Mouse (Mus musculus) stomach, embryonic 14.5 days (tissue): ENCODE results near the gene Brd7. TPM values are rescaled to one million over a fixed set of nuclear protein-coding genes. Genes with fewer than 3 reads are reported as not detected.

Experiments
- ATAC-seq: fragments of 200-750 bp; cut with Nextera tagmentation; 2 replicates; pipeline ENCODE4 v1.8.0; 2017; ENCODE audit warnings: low read depth, moderate TSS enrichment; ENCODE audit not compliant: insufficient number of reproducible peaks, insufficient read depth, low FRiP score
- H3K27ac ChIP-seq: fragments of 300-500 bp; sonication (generic); 2 replicates; pipeline ENCODE4 v1.5.1; 2014; ENCODE audit warnings: mild to moderate bottlenecking, low read length, moderate library complexity, mixed read lengths
- H3K27me3 ChIP-seq: fragments of 300-500 bp; sonication (generic); 2 replicates; pipeline ENCODE4 v1.6.1; 2014; ENCODE audit warnings: low read length, control low read depth, mixed read lengths; ENCODE audit not compliant: control insufficient read depth, insufficient read depth
- H3K36me3 ChIP-seq: fragments of 300-500 bp; sonication (generic); 2 replicates; pipeline ENCODE4 v1.6.1; 2014; ENCODE audit warnings: mild to moderate bottlenecking, control low read depth, low read length, moderate library complexity, mixed read lengths; ENCODE audit not compliant: control insufficient read depth, insufficient read depth
- H3K4me1 ChIP-seq: fragments of 300-500 bp; sonication (generic); 2 replicates; pipeline ENCODE4 v1.6.1; 2014; ENCODE audit warnings: low read length, control low read depth, mixed read lengths; ENCODE audit not compliant: control insufficient read depth, insufficient read depth
- H3K4me2 ChIP-seq: fragments of 300-500 bp; sonication (generic); replicated peaks from 2 replicates; pipeline ENCODE4 v1.6.1; 2014; ENCODE audit warnings: low read depth, low read length, control low read depth
- H3K4me3 ChIP-seq: fragments of 300-500 bp; sonication (generic); 2 replicates; pipeline ENCODE4 v1.5.1; 2014; ENCODE audit warnings: low read depth, low read length, control low read depth
- H3K9ac ChIP-seq: fragments of 300-500 bp; sonication (generic); replicated peaks from 2 replicates; pipeline ENCODE4 v1.6.1; 2014; ENCODE audit warnings: low read depth, mild to moderate bottlenecking, control low read depth, low read length, moderate library complexity, mixed read lengths
- H3K9me3 ChIP-seq: fragments of 300-500 bp; sonication (generic); 2 replicates; pipeline ENCODE4 v1.6.1; 2016; ENCODE audit warnings: low read depth, low read length, control low read depth; ENCODE audit not compliant: control insufficient read depth
- WGBS: fragments of 180-500 bp; shearing (Covaris S2); extraction: QIAGEN DNeasy Blood & Tissue Kit; methylation state at CpG from one replicate; pipeline ENCODE4 v1.1.7; 2014; 5-methylcytosine and 5-hydroxymethylcytosine counted together
- polyA plus RNA-seq: library from polyadenylated mRNA; unstranded; fragments of >200 nt; fragmentation: Nextera tagmentation; extraction: Ambion mirVana; gene quantifications from 2 replicates; pipeline ENCODE4 v1.2.1, GENCODE M21; 2014

Gene Brd7
- polyA plus RNA-seq, 1 experiment from 2014 or later, result 66.1 TPM

GRCm38 (mm10) chr8:88299907-88300603 is 61.9 kb downstream of the Brd7 start:
- ATAC-seq, result no peak
- Histone ChIP-seq H3K4me1 (no peaks in the 10 kb centered on the region), H3K4me3 (no peak overlapping the region), H3K4me2 (no peak overlapping the region), H3K36me3 (no peaks in the 10 kb centered on the region), H3K9ac (no peak overlapping the region), H3K27me3 (no peaks in the 10 kb centered on the region), H3K27ac (peak overlapping the region; percentile 15; the same call in 1 of the 2 replicates), H3K9me3 (no peaks in the 10 kb centered on the region)
- 66% methylated on average over 10 of the region's 10 CpGs for WGBS

DNA sequence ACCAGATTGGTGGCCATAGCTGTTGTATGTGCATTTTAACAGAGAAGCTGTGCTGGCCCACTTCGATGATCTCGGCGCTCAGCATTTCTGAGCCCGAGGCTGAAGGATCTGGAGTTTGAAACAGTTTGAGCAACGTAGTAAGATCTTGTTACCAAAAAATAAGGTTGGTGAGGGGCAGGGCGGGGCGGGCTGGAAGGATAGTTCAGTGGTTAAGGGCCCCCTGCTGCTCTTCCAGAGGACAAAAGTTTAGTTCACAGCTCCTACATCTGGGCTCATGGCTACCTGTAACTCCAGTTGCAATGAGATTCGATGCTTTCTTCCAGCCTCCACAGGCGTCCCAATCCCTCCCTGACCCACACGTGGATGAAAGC is 63.3 kb downstream of the Brd7 start:
- H3K4me2 ChIP-seq, result no peak overlapping the region
- 85% methylated on average over 10 of the region's 10 CpGs for WGBS
- no peaks in the 10 kb centered on the region for H3K36me3 ChIP-seq
- no peak overlapping the region for H3K9ac ChIP-seq
- no peaks in the 10 kb centered on the region for H3K27me3 ChIP-seq
- H3K4me3 ChIP-seq, result no peak overlapping the region
- no peaks in the 10 kb centered on the region for H3K4me1 ChIP-seq
- no peak for ATAC-seq
- H3K27ac ChIP-seq, result no peak overlapping the region
- H3K9me3 ChIP-seq, result no peaks in the 10 kb centered on the region

DNA sequence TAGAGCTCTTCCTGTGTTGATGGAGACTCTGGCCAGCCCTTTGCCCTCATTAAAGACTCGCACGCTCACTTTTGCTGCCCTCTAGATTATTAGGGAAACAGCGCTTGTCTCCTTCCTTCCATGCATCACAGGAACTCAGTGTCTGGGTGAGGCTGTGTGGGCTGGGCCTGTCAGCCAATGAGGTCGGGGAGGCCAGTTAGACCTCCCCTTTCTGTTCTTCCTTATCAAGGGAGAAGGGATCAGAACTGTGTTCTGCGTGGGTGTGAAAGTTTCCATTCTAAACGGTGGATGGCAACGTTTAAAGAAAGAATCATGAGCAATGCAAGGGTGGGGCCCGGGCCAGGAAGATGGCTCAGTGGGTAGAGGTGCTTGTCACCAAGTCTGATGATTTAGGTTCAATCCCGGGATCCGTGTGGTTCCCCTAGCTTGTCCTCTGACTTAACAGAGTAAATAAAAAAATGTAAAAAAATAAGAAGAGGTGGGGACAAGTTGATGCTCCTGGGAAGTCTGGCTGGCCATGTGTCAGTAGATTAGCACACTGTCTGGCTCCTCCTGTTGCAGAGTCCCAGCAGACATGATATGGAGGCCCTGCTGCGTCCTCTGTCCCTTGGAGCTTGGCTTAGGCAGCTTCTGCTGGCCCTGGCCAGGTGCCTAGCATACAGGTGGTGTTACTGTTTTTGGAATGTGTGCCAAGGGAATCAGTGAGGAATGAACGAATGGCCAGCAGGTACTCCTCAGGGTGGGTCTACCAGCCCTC is 63.8 kb downstream of the Brd7 start:
- H3K4me1 ChIP-seq, result no peaks in the 10 kb centered on the region
- H3K9ac ChIP-seq, result no peak overlapping the region
- H3K27me3 ChIP-seq, result no peaks in the 10 kb centered on the region
- no peaks in the 10 kb centered on the region for H3K9me3 ChIP-seq
- no peak overlapping the region for H3K27ac ChIP-seq
- H3K36me3 ChIP-seq, result no peaks in the 10 kb centered on the region
- no peak overlapping the region for H3K4me2 ChIP-seq
- no peak overlapping the region for H3K4me3 ChIP-seq
- WGBS, result 44% methylated on average over 12 of the region's 12 CpGs
- no peak for ATAC-seq

GRCm38 (mm10) chr8:88294977-88295376 is 67.0 kb downstream of the Brd7 start:
- Histone ChIP-seq H3K4me2 (no peak overlapping the region), H3K36me3 (no peaks in the 10 kb centered on the region), H3K4me3 (no peak overlapping the region), H3K9me3 (no peaks in the 10 kb centered on the region), H3K4me1 (no peaks in the 10 kb centered on the region), H3K27me3 (no peaks in the 10 kb centered on the region), H3K9ac (no peak overlapping the region), H3K27ac (no peak overlapping the region)
- no peak for ATAC-seq
- WGBS, result 84% methylated on average over 2 of the region's 2 CpGs

DNA sequence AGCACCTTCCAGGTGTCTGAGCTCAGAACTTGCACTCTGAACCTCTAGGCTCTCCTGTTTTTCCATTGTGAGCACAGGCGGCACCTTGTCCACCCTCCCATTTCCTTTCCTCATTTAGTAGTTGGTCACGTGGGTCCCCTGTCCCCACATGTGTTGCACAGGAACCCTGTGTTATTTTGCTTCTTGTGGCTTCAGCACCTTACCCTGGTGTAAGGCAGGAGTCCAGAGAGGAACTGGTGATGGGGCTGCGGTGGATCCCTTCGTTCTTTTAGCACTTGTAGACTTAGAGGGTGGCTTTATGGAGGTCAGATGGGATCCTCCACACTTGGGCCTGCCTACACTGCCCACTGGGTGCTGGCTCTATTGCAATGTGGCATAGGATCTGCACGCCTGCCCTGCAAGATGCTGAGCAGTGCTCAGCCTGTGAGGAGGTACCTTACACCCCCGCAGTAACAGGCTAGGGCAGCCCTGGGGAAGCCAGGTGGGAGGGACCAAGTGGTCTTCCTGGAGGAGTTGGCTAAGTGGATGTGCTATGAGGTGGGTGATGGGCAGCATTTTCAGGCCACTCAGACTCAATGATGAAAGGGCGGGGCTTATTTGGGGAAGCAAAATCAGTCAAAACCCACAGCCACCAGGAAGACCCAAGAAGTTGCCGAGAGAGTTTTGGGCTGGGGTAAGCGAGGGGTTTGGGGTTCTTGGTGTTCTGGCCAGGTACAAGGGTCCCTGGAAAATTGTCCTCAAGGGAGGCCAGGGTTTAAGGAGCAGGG is 68.2 kb downstream of the Brd7 start:
- Histone ChIP-seq H3K4me2 (no peak overlapping the region), H3K27ac (no peak overlapping the region), H3K4me1 (no peaks in the 10 kb centered on the region), H3K4me3 (no peak overlapping the region), H3K9ac (no peak overlapping the region), H3K36me3 (no peaks in the 10 kb centered on the region), H3K27me3 (no peaks in the 10 kb centered on the region), H3K9me3 (no peaks in the 10 kb centered on the region)
- no peak for ATAC-seq
- WGBS, result 85% methylated on average over 9 of the region's 9 CpGs

- no peak for ATAC-seq
- no peak overlapping the region for H3K4me3 ChIP-seq
- H3K4me1 ChIP-seq, result no peaks in the 10 kb centered on the region
- H3K27ac ChIP-seq, result no peak overlapping the region
- H3K27me3 ChIP-seq, result no peaks in the 10 kb centered on the region
- H3K9ac ChIP-seq, result no peak overlapping the region
- no peaks in the 10 kb centered on the region for H3K36me3 ChIP-seq
- 81% methylated on average over 3 of the region's 3 CpGs for WGBS
- no peaks in the 10 kb centered on the region for H3K9me3 ChIP-seq
- no peak overlapping the region for H3K4me2 ChIP-seq
Observed at GRCm38 (mm10) chr8:88292926-88293325, 69.1 kb downstream of the Brd7 start.

DNA sequence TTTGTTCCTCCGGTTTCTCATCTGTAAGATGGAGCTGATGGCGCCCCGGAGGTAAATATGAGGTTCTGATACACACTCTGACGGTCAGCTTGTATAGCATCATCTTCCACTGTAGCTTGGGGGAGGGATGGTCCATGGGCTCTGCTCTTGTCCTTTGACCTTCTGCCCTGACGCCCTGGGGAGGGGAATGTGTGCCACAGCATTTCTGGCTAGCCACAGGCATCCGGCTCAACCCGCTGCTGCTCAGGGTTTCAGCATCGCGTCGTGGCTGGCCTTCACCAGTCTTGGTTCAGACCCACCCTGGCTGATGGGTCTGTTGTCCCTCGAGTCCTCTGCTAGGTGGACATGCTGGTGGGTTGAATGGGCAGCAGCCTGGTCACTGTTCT is 70.7 kb downstream of the Brd7 start:
- H3K9me3 ChIP-seq, result no peaks in the 10 kb centered on the region
- ATAC-seq, result no peak

GRCm38 (mm10) chr8:88290326-88291304 is 71.4 kb downstream of the Brd7 start:
- Histone ChIP-seq H3K27me3 (no peaks in the 10 kb centered on the region), H3K4me3 (no peak overlapping the region), H3K9me3 (no peaks in the 10 kb centered on the region), H3K4me1 (no peaks in the 10 kb centered on the region), H3K27ac (no peak overlapping the region), H3K4me2 (no peak overlapping the region), H3K9ac (no peak overlapping the region), H3K36me3 (no peaks in the 10 kb centered on the region)
- ATAC-seq, result no peak
- WGBS, result 81% methylated on average over 13 of the region's 13 CpGs

More for the DNA sequence above, 70.7 kb downstream of the Brd7 start:
- Histone ChIP-seq H3K36me3 (no peaks in the 10 kb centered on the region), H3K4me3 (no peak overlapping the region), H3K27me3 (no peaks in the 10 kb centered on the region), H3K4me1 (no peaks in the 10 kb centered on the region), H3K4me2 (no peak overlapping the region), H3K9ac (no peak overlapping the region), H3K27ac (no peak overlapping the region)
- 86% methylated on average over 11 of the region's 11 CpGs for WGBS
